Mouse (Mus musculus): ENCODE results near the gene Zfp59. TPM values are rescaled to one million over a fixed set of nuclear protein-coding genes. Genes with fewer than 3 reads are reported as not detected.
A peak's percentile ranks its signal among the peaks of the same experiment; 100 is the strongest.
"Not testable (repeated sequence)": the region's sequence is repeated elsewhere in the genome, so short reads cannot be mapped to it uniquely, and the experiment has no call there.

Zfp59 gene
- total RNA-seq (2018; cell fraction: chromatin; rRNA removed): 10 to 100 TPM in 9 of 26 experiments, 1 to 10 TPM in 17; 2.1 to 19.6 (median 8.4) TPM
- total RNA-seq (2018; cell fraction: cytosol; rRNA removed): 1 to 10 TPM; 1.2 to 4.9 (median 3.4) TPM
- 10 to 100 TPM in 2 of 26 experiments, 1 to 10 TPM in 24; 2.0 to 11.2 (median 6.0) TPM for total RNA-seq (2018; cell fraction: nucleus; rRNA removed)
- 3.4 to 4.3 TPM (median 3.6 TPM) in 3 replicates for polyA plus RNA-seq (2018)

GRCm38 (mm10) chr7:27838323-27839249 lies at the start of gene Zfp59:
Zfp59 (plus strand) TSS chr7:27838607.
- H3K4me3 ChIP-seq (ENCODE audit: inconsistent target): peak within 1 kb of the TSS; percentile 59
- peaks cover 20% of the 10 kb centered on the region for H3K79me2 ChIP-seq (ENCODE audit: inconsistent target)
- 4% methylated on average over 32 of the region's 34 CpGs for whole genome bisulfite sequencing (ENCODE audit: missing documents)
- peak within 1 kb of the TSS; percentile 52 for H3K27ac ChIP-seq
- no peaks in the 10 kb centered on the region for H3K36me3 ChIP-seq (ENCODE audit: inconsistent target)

GRCm38 (mm10) chr7:27789306-27789705 lies 49.1 kb upstream of the Zfp59 start:
- no peak overlapping the region for H3K27ac ChIP-seq
- H3K36me3 ChIP-seq (ENCODE audit: inconsistent target): no peaks in the 10 kb centered on the region
- 85% methylated on average over 5 of the region's 5 CpGs for WGBS (ENCODE audit: missing documents)
- no peak overlapping the region for H3K4me3 ChIP-seq (ENCODE audit: inconsistent target)
- H3K79me2 ChIP-seq (ENCODE audit: inconsistent target): no peaks in the 10 kb centered on the region

GRCm38 (mm10) chr7:27793865-27794264 lies 44.5 kb upstream of the Zfp59 start:
- H3K36me3 ChIP-seq (ENCODE audit: inconsistent target); H3K27ac ChIP-seq; H3K4me3 ChIP-seq (ENCODE audit: inconsistent target); H3K79me2 ChIP-seq (ENCODE audit: inconsistent target): not testable (repeated sequence)
- WGBS (ENCODE audit: missing documents): 90% methylated on average over 2 of the region's 3 CpGs

GRCm38 (mm10) chr7:27794566-27794965 lies 43.8 kb upstream of the Zfp59 start:
- no peak overlapping the region for H3K27ac ChIP-seq
- H3K4me3 ChIP-seq (ENCODE audit: inconsistent target): no peak overlapping the region
- no peaks in the 10 kb centered on the region for H3K36me3 ChIP-seq (ENCODE audit: inconsistent target)
- no peaks in the 10 kb centered on the region for H3K79me2 ChIP-seq (ENCODE audit: inconsistent target)

- no peaks in the 10 kb centered on the region for H3K79me2 ChIP-seq (ENCODE audit: inconsistent target)
- WGBS (ENCODE audit: missing documents): 61% methylated on average over 6 of the region's 8 CpGs
- no peak overlapping the region for H3K27ac ChIP-seq
- H3K36me3 ChIP-seq (ENCODE audit: inconsistent target): no peaks in the 10 kb centered on the region
- no peak overlapping the region for H3K4me3 ChIP-seq (ENCODE audit: inconsistent target)
Measured at GRCm38 (mm10) chr7:27797906-27798811, 40.2 kb upstream of the Zfp59 start.

GRCm38 (mm10) chr7:27801137-27801536 lies 37.3 kb upstream of the Zfp59 start:
- WGBS (ENCODE audit: missing documents): 60% methylated on average over 2 of the region's 2 CpGs
- Histone ChIP-seq H3K79me2 (ENCODE audit: inconsistent target) (peaks cover 15% of the 10 kb centered on the region), H3K27ac (no peak overlapping the region), H3K4me3 (ENCODE audit: inconsistent target) (no peak overlapping the region), H3K36me3 (ENCODE audit: inconsistent target) (no peaks in the 10 kb centered on the region)

GRCm38 (mm10) chr7:27802986-27803385 lies 35.4 kb upstream of the Zfp59 start:
- H3K36me3 ChIP-seq (ENCODE audit: inconsistent target): peaks cover 5% of the 10 kb centered on the region; the same call in 1 of the 2 replicates
- WGBS (ENCODE audit: missing documents): 88% methylated on average over 5 of the region's 5 CpGs
- peaks cover 19% of the 10 kb centered on the region for H3K79me2 ChIP-seq (ENCODE audit: inconsistent target)
- no peak overlapping the region for H3K4me3 ChIP-seq (ENCODE audit: inconsistent target)
- no peak overlapping the region for H3K27ac ChIP-seq

- Histone ChIP-seq H3K36me3 (ENCODE audit: inconsistent target) (peaks cover 20% of the 10 kb centered on the region), H3K4me3 (ENCODE audit: inconsistent target) (peak overlapping the region; percentile 84), H3K27ac (peak overlapping the region; percentile 35), H3K79me2 (ENCODE audit: inconsistent target) (peaks cover 19% of the 10 kb centered on the region)
- WGBS (ENCODE audit: missing documents): 2% methylated on average over 25 of the region's 25 CpGs
Measured at GRCm38 (mm10) chr7:27804297-27805030, 33.9 kb upstream of the Zfp59 start.

GRCm38 (mm10) chr7:27806896-27807295 lies 31.5 kb upstream of the Zfp59 start, which contains the start of gene Zfp626:
Zfp626 (plus strand) TSS chr7:27807196.
- Histone ChIP-seq H3K79me2 (ENCODE audit: inconsistent target) (peaks cover 19% of the 10 kb centered on the region), H3K36me3 (ENCODE audit: inconsistent target) (peaks cover 43% of the 10 kb centered on the region)
- H3K4me3 ChIP-seq (ENCODE audit: inconsistent target); H3K27ac ChIP-seq: not testable (repeated sequence)
- 100% methylated on average over 1 of the region's 3 CpGs for WGBS (ENCODE audit: missing documents)

GRCm38 (mm10) chr7:27807305-27807704 lies 31.1 kb upstream of the Zfp59 start:
- H3K4me3 ChIP-seq (ENCODE audit: inconsistent target); H3K27ac ChIP-seq: not testable (repeated sequence)
- H3K36me3 ChIP-seq (ENCODE audit: inconsistent target): peaks cover 47% of the 10 kb centered on the region
- H3K79me2 ChIP-seq (ENCODE audit: inconsistent target): peaks cover 19% of the 10 kb centered on the region
- WGBS (ENCODE audit: missing documents): 83% methylated on average over 6 of the region's 7 CpGs

GRCm38 (mm10) chr7:27818526-27819110 lies 19.8 kb upstream of the Zfp59 start:
- H3K36me3 ChIP-seq (ENCODE audit: inconsistent target): peaks cover 28% of the 10 kb centered on the region
- 96% methylated on average over 7 of the region's 7 CpGs for WGBS (ENCODE audit: missing documents)
- H3K27ac ChIP-seq: no peak overlapping the region

GRCm38 (mm10) chr7:27822611-27823010 lies 15.8 kb upstream of the Zfp59 start:
- Histone ChIP-seq H3K36me3 (ENCODE audit: inconsistent target) (peaks cover 18% of the 10 kb centered on the region), H3K4me3 (ENCODE audit: inconsistent target) (no peak overlapping the region), H3K79me2 (ENCODE audit: inconsistent target) (no peaks in the 10 kb centered on the region), H3K27ac (no peak overlapping the region)

More at GRCm38 (mm10) chr7:27818526-27819110, 19.8 kb upstream of the Zfp59 start:
- Histone ChIP-seq H3K4me3 (ENCODE audit: inconsistent target) (no peak overlapping the region), H3K79me2 (ENCODE audit: inconsistent target) (no peaks in the 10 kb centered on the region)

- Histone ChIP-seq H3K79me2 (ENCODE audit: inconsistent target) (peaks cover 3% of the 10 kb centered on the region), H3K4me3 (ENCODE audit: inconsistent target) (no peak overlapping the region), H3K27ac (no peak overlapping the region), H3K36me3 (ENCODE audit: inconsistent target) (no peaks in the 10 kb centered on the region)
- 79% methylated on average over 2 of the region's 2 CpGs for WGBS (ENCODE audit: missing documents)
Measured at GRCm38 (mm10) chr7:27834131-27834530, 4.3 kb upstream of the Zfp59 start.
